Mouse (Mus musculus) neural tube, embryonic 12.5 days (tissue): Measurements from ENCODE around the gene Pecr. TPM values are rescaled to one million over a fixed set of nuclear protein-coding genes. Genes with fewer than 3 reads are reported as not detected.
"Not testable (repeated sequence)": the region's sequence is repeated elsewhere in the genome, so short reads cannot be mapped to it uniquely, and the experiment has no call there.

Experiments
- ATAC-seq: fragments of 200-750 bp; cut with Nextera tagmentation; 2 replicates; pipeline ENCODE4 v1.8.0; 2017; ENCODE audit warnings: low read depth, mild to moderate bottlenecking, moderate TSS enrichment, moderate library complexity; ENCODE audit not compliant: low FRiP score
- H3K27ac ChIP-seq: fragments of 300-500 bp; sonication (generic); 2 replicates; pipeline ENCODE4 v1.5.1; 2016
- H3K27me3 ChIP-seq: fragments of 300-500 bp; sonication (generic); replicated peaks from 2 replicates; pipeline ENCODE4 v1.6.1; 2016; ENCODE audit warnings: mild to moderate bottlenecking
- H3K36me3 ChIP-seq: fragments of 300-500 bp; sonication (generic); 2 replicates; pipeline ENCODE4 v1.6.1; 2016; ENCODE audit warnings: mild to moderate bottlenecking
- H3K4me1 ChIP-seq: fragments of 300-500 bp; sonication (generic); 2 replicates; pipeline ENCODE4 v1.6.1; 2016
- H3K4me2 ChIP-seq: fragments of 300-500 bp; sonication (generic); replicated peaks from 2 replicates; pipeline ENCODE4 v1.6.1; 2016; ENCODE audit warnings: mild to moderate bottlenecking
- H3K4me3 ChIP-seq: fragments of 300-500 bp; sonication (generic); 2 replicates; pipeline ENCODE4 v1.5.1; 2016
- H3K9ac ChIP-seq: fragments of 300-500 bp; sonication (generic); 2 replicates; pipeline ENCODE4 v1.6.1; 2016; ENCODE audit warnings: mild to moderate bottlenecking
- H3K9me3 ChIP-seq: fragments of 300-500 bp; sonication (generic); 2 replicates; pipeline ENCODE4 v1.6.1; 2016; ENCODE audit warnings: mild to moderate bottlenecking
- WGBS: fragments of 180-500 bp; shearing (Covaris S2); methylation state at CpG from one replicate; pipeline ENCODE4 v1.1.7; 2016; 5-methylcytosine and 5-hydroxymethylcytosine counted together
- polyA plus RNA-seq: library from polyadenylated mRNA; unstranded; fragments of >200 nt; fragmentation: Nextera tagmentation; extraction: Ambion mirVana; gene quantifications from 2 replicates; pipeline ENCODE4 v1.2.1, GENCODE M21; 2016

Pecr gene
- polyA plus RNA-seq, 1 experiment from 2014 or later: 13.6 TPM

- peak overlapping the region; percentile 60 for H3K9ac ChIP-seq
- no peak overlapping the region for H3K27ac ChIP-seq
- H3K4me3 ChIP-seq: peak overlapping the region; percentile 49
- peaks cover 21% of the 10 kb centered on the region for H3K4me1 ChIP-seq
- peak; percentile 61 for ATAC-seq
- H3K9me3 ChIP-seq: no peaks in the 10 kb centered on the region
- no peaks in the 10 kb centered on the region for H3K36me3 ChIP-seq
- WGBS: 6% methylated on average over 5 of the region's 5 CpGs
- H3K4me2 ChIP-seq: peak overlapping the region; percentile 89
- H3K27me3 ChIP-seq: no peaks in the 10 kb centered on the region
Observed at GRCm38 (mm10) chr1:72284539-72284938, 425 bp upstream of the Pecr start.

- no peak overlapping the region for H3K9ac ChIP-seq
- H3K4me2 ChIP-seq: no peak overlapping the region
- no peaks in the 10 kb centered on the region for H3K27me3 ChIP-seq
- no peak overlapping the region for H3K27ac ChIP-seq
- no peak for ATAC-seq
- H3K9me3 ChIP-seq: no peaks in the 10 kb centered on the region
- no peaks in the 10 kb centered on the region for H3K36me3 ChIP-seq
- WGBS: 73% methylated on average over 1 of the region's 1 CpGs
- H3K4me1 ChIP-seq: peaks cover 21% of the 10 kb centered on the region
- no peak overlapping the region for H3K4me3 ChIP-seq
Observed at GRCm38 (mm10) chr1:72282604-72283003, 1.5 kb downstream of the Pecr start.

DNA sequence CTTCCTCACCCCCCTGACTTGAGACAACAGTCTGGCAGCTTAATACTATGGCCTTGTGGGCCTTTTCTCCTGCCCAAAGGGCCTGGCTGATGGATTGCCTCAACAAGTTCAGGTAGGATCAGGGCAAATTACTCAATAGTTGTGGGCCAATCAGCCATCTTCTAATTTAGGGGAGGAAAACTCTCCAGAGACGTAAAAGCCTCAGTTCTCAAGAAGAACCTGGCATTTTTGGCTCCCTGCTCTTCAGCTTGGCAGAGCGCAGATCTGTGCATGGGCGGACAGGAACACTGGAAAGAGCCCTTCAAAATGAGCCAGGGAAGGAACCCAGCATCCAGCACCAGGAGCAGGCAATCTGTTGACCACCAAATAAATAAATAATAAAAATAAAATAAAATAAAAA is 6.0 kb downstream of the Pecr start:
- no peak overlapping the region for H3K4me3 ChIP-seq
- no peak overlapping the region for H3K4me2 ChIP-seq
- peaks cover 4% of the 10 kb centered on the region; the same call in 1 of the 2 replicates for H3K36me3 ChIP-seq
- no peaks in the 10 kb centered on the region for H3K27me3 ChIP-seq
- H3K9me3 ChIP-seq: no peaks in the 10 kb centered on the region
- ATAC-seq: no peak
- no peak overlapping the region for H3K9ac ChIP-seq
- no peaks in the 10 kb centered on the region for H3K4me1 ChIP-seq
- no peak overlapping the region for H3K27ac ChIP-seq
- WGBS: 94% methylated on average over 3 of the region's 3 CpGs

DNA sequence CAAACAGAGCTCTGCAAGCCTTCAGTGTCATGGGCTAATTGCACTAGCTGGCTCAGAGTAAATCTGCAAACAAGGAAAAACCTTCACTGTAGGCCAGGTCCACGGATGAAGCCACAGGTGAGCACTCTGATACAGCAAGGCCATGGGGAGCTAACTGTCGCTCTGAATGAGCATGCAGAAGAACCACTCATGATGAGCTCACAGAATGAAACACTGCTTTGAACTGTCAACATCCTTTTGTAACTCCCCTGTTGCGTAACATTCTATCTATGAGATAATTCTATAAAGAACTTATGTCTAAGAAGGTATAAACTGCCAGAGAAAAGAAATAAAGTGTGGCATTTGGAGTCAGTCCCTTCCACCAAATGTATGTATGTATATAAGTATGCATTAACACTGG is 21.0 kb downstream of the Pecr start:
- Histone ChIP-seq H3K4me2 (no peak overlapping the region), H3K36me3 (peaks cover 7% of the 10 kb centered on the region; the same call in 1 of the 2 replicates), H3K4me1 (no peaks in the 10 kb centered on the region; the same call in 1 of the 2 replicates), H3K9me3 (no peaks in the 10 kb centered on the region), H3K27ac (no peak overlapping the region), H3K9ac (no peak overlapping the region), H3K4me3 (no peak overlapping the region), H3K27me3 (no peaks in the 10 kb centered on the region)
- WGBS: 92% methylated on average over 3 of the region's 3 CpGs
- ATAC-seq: no peak

- no peak overlapping the region for H3K9ac ChIP-seq
- H3K9me3 ChIP-seq: no peaks in the 10 kb centered on the region
- H3K4me3 ChIP-seq: no peak overlapping the region
- H3K4me1 ChIP-seq: peaks cover 21% of the 10 kb centered on the region; the same call in 1 of the 2 replicates
- H3K36me3 ChIP-seq: no peaks in the 10 kb centered on the region
- ATAC-seq: no peak
- peak overlapping the region; percentile 62 for H3K4me2 ChIP-seq
- H3K27ac ChIP-seq: no peak overlapping the region
- WGBS: 86% methylated on average over 9 of the region's 9 CpGs
- H3K27me3 ChIP-seq: no peaks in the 10 kb centered on the region
Observed at GRCm38 (mm10) chr1:72256381-72257256, 27.5 kb downstream of the Pecr start.

GRCm38 (mm10) chr1:72255854-72256175 is 28.3 kb downstream of the Pecr start:
- H3K27me3 ChIP-seq: no peaks in the 10 kb centered on the region
- no peak for ATAC-seq
- H3K9me3 ChIP-seq: no peaks in the 10 kb centered on the region
- H3K4me3 ChIP-seq: peak overlapping the region; percentile 37; the same call in 1 of the 2 replicates
- H3K27ac ChIP-seq: 0 out of 2 replicates have a peak overlapping the region, but pooled peaks have one; percentile 75
- H3K4me1 ChIP-seq: peaks cover 21% of the 10 kb centered on the region; the same call in 1 of the 2 replicates
- peak overlapping the region; percentile 62 for H3K4me2 ChIP-seq
- H3K36me3 ChIP-seq: no peaks in the 10 kb centered on the region
- WGBS: 38% methylated on average over 11 of the region's 11 CpGs
- 0 out of 2 replicates have a peak overlapping the region, but pooled peaks have one; percentile 42 for H3K9ac ChIP-seq

DNA sequence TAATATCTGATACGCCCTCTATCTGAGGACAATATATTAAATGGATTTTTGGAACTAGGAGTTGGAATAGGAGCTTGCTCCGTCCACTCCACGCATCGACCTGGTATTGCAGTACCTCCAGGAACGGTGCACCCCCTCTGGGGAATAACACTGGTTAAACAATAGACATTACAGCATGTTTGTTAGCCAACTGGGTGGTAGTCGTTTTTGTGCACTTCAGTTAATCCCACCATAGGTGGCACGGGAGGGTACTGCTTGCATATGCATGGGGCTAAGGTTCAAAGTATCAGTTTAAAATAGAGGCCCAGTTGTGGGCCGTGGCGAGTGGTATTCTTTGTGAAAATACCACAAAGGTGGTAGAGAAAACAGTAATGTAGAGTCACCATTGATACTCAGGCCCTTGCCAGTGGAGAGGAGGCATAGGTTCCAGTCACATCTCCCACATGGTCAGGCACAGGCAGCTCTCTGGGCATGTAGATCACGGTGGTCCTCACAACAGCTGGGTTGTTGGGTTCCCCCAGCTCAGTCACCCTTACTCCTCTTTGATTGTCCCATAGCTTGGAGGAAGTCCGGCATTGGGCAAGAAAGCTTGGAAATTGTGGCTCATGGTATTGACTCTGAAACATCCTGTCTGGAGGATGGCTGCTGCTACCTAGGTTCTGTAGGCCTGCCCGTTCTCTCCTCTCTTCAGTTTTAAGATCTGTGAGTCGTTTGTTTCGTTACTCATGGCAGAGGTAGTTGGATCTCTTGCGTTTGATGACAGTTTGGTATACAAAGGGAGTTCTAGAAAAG is 28.9 kb downstream of the Pecr start:
- Histone ChIP-seq H3K4me2 (peak overlapping the region; percentile 62), H3K9ac (peak overlapping the region; percentile 56), H3K4me3 (peak overlapping the region; percentile 37), H3K27me3 (no peaks in the 10 kb centered on the region), H3K27ac (peak overlapping the region; percentile 75), H3K9me3 (no peaks in the 10 kb centered on the region), H3K36me3 (no peaks in the 10 kb centered on the region), H3K4me1 (peaks cover 21% of the 10 kb centered on the region; the same call in 1 of the 2 replicates)
- WGBS: 7% methylated on average over 15 of the region's 15 CpGs
- ATAC-seq: peak; percentile 87

GRCm38 (mm10) chr1:72254545-72255061 is 29.5 kb downstream of the Pecr start:
- peak overlapping the region; percentile 56 for H3K9ac ChIP-seq
- H3K9me3 ChIP-seq: no peaks in the 10 kb centered on the region
- ATAC-seq: peak; percentile 92
- H3K36me3 ChIP-seq: no peaks in the 10 kb centered on the region
- peaks cover 21% of the 10 kb centered on the region; the same call in 1 of the 2 replicates for H3K4me1 ChIP-seq
- no peaks in the 10 kb centered on the region for H3K27me3 ChIP-seq
- H3K4me3 ChIP-seq: peak overlapping the region; percentile 37
- WGBS: 2% methylated on average over 35 of the region's 35 CpGs
- H3K4me2 ChIP-seq: peak overlapping the region; percentile 62
- H3K27ac ChIP-seq: peak overlapping the region; percentile 72; the same call in 1 of the 2 replicates

DNA sequence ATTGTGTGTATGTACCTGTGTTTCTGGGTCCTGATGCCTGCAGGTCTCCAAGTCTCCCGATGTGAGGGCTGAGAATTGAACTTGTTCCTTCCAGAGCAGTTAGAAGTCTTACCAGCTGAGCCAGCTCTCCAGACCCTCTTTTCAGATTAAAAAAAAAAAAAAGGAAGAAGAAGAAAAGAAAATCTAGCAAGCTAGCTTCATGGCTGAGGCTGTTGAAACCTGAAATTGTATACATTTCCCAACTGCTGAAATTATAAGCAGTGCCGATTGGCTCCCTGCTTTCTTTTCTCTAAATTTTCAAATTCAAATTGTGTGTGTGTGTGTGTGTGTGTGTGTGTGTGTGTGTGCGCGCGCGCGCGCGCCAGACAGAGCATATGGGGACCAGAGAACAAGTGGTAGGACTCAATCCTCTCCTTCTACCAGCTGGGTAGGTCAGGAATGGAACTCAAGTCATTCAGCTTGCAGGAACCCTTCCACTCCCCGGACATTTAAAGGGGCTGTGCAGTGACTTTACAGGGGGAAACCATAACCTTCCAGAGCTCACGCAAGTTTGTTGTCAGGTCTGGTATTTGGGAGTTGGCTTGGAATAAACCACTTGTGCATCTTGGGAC is 30.1 kb downstream of the Pecr start:
- H3K4me2 ChIP-seq: peak overlapping the region; percentile 62
- no peak overlapping the region for H3K9ac ChIP-seq
- no peaks in the 10 kb centered on the region for H3K9me3 ChIP-seq
- 46% methylated on average over 11 of the region's 11 CpGs for WGBS
- H3K4me3 ChIP-seq: peak overlapping the region; percentile 37
- 0 out of 2 replicates have a peak, but pooled peaks cover 21% of the 10 kb centered on the region for H3K4me1 ChIP-seq
- H3K27ac ChIP-seq: no peak overlapping the region
- no peak for ATAC-seq
- no peaks in the 10 kb centered on the region for H3K27me3 ChIP-seq
- no peaks in the 10 kb centered on the region for H3K36me3 ChIP-seq

GRCm38 (mm10) chr1:72251806-72252205 is 32.3 kb downstream of the Pecr start:
- H3K36me3 ChIP-seq: no peaks in the 10 kb centered on the region
- WGBS: 83% methylated on average over 1 of the region's 1 CpGs
- H3K4me2 ChIP-seq: no peak overlapping the region
- no peak for ATAC-seq
- H3K9ac ChIP-seq: no peak overlapping the region
- H3K9me3 ChIP-seq: no peaks in the 10 kb centered on the region
- H3K4me3 ChIP-seq: no peak overlapping the region
- H3K4me1 ChIP-seq: 0 out of 2 replicates have a peak, but pooled peaks cover 15% of the 10 kb centered on the region
- H3K27me3 ChIP-seq: no peaks in the 10 kb centered on the region
- no peak overlapping the region for H3K27ac ChIP-seq

DNA sequence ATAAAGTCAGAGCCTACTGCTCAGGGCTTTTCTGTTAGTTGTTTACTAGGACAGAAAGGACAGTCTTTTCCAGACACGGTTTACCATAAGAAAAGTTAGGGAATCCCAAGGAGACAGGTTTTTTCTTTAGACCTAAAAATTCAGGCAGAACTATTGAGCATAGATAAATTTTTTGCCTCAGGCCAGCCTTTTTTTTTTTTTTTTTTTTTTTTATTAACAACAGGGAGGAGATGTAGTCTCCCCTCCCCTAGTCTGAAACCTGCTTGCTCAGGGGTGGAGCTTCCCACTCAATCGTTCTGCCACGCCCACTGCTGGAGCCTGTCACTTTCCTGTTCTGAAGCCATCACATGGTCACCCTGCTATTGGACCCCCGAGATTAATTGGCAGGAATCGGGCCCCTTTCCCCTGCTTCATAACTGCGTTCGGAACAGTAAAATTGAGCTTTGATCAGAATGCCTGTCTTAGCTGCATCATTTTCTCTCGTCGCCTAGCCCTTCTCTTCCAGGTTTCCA is 35.8 kb downstream of the Pecr start:
- H3K4me1 ChIP-seq, ATAC-seq, H3K9ac ChIP-seq, H3K36me3 ChIP-seq, H3K9me3 ChIP-seq, H3K4me3 ChIP-seq, H3K4me2 ChIP-seq, H3K27me3 ChIP-seq, H3K27ac ChIP-seq: not testable (repeated sequence)
- WGBS: 41% methylated on average over 9 of the region's 9 CpGs
